Mouse (Mus musculus): ENCODE measurements at regions not wholly inside any gene's neighbourhood (a gene's known extent, or its start where the extent isn't known, plus 50 kb on each side); places are given as distances from the start of the nearest gene placed in this dataset.

DNA sequence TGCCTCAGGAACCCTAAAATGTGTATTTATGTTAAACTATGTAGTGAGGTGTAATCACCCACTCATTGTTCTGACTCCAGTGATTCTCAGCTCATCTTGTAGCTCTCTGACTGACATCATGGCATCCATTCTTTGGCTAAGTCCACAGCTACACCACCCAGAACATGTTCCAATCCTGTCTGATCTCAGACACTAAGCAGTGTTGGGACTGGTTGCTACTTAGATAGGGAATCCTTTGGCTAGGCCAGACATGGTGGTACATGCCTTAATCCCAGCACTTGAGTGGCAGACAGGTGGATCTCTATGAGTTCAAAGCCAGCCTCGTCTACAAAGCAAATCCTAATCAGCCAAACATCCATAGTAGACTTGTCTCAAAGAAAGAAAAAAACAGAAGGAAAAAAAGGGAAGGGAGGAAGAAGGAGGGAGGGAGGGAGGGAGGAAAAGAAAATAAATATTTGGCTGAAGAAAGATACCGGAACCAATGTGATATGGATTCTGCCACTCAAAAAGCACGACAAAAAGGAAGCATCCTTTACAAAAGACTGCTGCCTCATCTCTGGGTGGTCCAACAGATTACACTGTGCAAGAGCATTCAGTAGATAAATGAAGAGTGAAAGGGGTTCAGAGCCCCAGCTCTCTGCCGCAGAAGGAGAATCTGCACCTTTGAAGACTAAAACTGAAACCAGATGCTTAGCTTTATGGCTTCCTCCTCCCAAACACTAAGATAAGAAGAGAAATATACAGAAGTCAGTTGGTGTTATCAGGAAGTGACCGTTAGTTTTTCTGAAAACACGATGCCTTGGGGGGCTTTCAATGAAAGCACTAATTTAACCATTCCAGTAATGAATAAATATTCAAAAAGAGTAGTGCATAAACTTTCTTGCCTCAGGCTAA is 51.5 kb upstream of the Med13 start:
- Histone ChIP-seq H3K27ac (no peak overlapping the region), H3K4me3 (no peak overlapping the region)
- DNase-seq (ENCODE audit: low spot score in 2 of 2) = no peak
- no peak for TF ChIP-seq CTCF (conservative IDR thresholded peaks at IDR 0.05)

DNA sequence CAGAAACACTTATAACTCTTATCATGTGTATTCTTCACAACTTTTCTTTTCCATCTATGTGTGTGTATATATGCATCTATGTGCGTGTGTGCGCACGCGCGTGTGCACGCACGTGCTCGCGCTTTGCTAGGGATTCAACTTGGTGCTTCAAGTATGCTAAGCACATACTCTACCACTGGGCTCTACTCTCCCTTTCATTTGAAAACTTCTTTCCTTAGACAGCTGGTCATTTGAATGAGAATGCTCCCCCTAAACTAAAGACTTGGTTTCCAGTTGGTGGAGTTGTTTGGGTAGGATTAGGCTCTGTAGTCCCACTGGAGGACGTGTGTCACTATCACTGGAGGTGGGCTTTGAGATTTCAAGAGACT is 52.2 kb upstream of the Med13 start:
- no peak overlapping the region for H3K27ac ChIP-seq

DNA sequence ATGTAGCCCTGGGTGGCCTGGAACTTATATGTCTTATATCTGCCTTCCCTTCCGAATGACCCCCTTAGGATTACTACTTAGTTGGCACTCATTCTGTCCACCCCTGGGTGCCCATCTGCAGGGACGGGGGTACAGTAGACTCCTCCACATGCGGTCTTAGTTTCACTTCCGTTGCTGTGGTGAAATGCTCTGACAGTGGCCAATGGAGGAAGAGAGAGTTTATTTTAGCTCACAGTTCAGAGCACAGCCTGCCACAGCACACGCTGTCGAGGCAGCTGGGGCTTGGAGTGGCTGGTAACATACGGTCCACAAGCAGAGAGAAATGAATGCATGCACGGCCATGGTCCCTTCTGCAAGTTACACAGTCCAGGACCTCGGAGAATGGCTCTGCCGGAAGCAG is 53.1 kb upstream of the Med13 start:
- TF ChIP-seq CTCF (conservative IDR thresholded peaks at IDR 0.05) = no peak
- H3K4me3 ChIP-seq = no peak overlapping the region
- DNase-seq (ENCODE audit: low spot score in 2 of 2) = no peak
- no peak overlapping the region for H3K27ac ChIP-seq

More for the DNA sequence above, 52.2 kb upstream of the Med13 start:
- no peak overlapping the region for H3K4me3 ChIP-seq
- TF ChIP-seq CTCF (conservative IDR thresholded peaks at IDR 0.05) = no peak
- no peak for DNase-seq (ENCODE audit: low spot score in 2 of 2)

DNA sequence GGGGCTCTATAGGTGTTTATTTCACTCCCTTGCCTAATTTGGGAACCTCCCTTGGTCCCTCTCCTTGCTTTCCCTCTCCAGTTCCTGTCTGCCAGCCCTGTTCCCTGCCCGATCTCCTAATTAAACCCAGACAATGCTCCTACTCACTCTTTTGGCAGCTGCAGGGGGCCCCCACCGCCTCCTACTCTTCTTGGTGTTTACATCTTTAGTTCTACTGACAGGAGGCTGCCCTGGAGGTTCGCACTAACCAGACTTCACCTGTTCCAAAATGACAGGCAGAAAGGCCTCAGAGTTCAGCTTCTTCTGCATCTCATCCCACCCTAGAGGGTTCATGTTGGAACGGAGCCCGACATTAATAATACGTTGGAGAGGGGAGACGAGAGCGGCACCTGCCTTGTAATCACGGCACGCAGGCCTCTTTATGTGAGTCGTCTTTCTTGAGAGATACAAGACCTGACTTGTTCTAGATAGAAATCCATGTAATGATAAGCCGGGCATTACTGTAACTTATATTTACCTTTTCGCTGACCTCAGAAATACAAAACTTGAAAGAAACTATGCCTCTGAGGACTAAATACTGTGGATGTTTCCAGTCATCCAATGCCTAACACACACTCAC is 55.5 kb upstream of the Med13 start:
- TF ChIP-seq CTCF (conservative IDR thresholded peaks at IDR 0.05) = no peak
- Histone ChIP-seq H3K27ac (no peak overlapping the region), H3K4me3 (no peak overlapping the region)
- no peak for DNase-seq (ENCODE audit: low spot score in 2 of 2)

DNA sequence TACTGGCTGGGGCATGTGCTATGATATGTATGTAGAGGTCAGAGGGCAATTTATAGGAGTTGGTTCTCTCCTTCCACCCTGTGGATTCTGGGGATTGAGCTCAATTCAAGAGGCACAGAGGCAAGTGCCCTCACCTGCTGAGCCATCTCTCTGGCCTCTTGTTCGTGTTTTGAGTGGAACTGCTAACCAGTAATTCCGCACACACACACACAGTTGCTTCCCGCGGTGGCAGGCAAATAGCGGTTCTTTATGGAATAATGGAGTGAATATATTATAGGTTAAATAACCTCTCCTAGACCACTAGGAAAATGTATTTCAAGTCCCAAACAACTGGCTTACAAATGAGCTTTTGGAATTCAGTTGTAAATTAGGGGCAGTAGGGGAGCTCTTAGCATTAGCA is 59.1 kb upstream of the Med13 start:
- no peak overlapping the region for H3K4me3 ChIP-seq
- TF ChIP-seq CTCF (conservative IDR thresholded peaks at IDR 0.05) = no peak
- no peak for DNase-seq (ENCODE audit: low spot score in 2 of 2)
- H3K27ac ChIP-seq = no peak overlapping the region

DNA sequence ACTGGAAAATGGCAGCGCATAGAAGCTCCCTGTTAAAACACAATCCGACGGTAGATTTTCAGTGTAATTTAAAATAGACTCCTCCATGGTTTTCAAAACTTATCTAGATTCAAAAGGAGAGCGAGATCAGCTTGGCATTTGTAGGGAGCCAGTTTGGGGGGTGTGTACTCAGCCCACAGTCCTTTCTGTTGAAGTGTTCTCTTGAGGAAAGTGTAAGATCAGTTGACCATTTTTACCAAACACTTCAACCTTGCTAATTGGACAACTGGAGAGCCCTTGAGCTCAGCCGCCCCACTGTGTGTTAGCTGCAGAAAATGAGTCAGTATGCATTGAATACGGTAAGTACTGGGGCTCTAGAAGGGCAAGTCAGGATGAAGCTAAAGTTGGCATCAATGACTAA is 59.8 kb upstream of the Med13 start:
- no peak overlapping the region for H3K4me3 ChIP-seq
- no peak for TF ChIP-seq CTCF (conservative IDR thresholded peaks at IDR 0.05)
- H3K27ac ChIP-seq = no peak overlapping the region
- no peak for DNase-seq (ENCODE audit: low spot score in 2 of 2)

DNA sequence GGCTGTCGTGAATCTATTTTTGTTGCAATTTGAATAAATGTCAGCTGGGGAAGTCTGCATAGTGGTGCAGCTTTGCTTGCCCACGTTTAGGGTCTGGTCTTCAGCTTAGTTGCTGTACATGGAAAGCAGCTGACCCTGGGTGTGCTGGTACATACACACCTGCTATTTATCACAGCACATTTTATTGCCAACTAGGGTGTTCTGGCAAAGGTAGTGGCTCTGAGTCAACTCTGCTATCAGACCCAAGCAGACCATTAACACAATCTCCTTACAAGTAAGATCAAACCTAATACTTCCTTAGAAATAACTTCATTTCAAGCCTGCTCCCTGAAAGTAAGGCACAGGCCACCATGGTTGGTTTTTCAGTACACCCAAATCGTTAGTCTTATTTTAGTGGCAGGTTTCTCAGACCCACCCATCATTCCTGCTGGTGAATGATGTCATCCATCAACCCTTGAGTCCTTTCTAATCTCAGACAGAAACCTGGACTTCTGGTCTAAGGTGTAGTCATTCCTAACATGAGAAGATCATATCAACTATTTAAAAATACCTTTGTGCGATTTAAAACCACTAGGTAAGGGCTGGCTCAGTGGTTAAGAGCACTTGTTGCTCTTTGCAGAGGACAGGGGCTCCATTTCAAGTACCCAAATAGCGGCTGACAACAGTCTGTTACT is 62.5 kb upstream of the Med13 start:
- no peak for DNase-seq (ENCODE audit: low spot score in 2 of 2)
- no peak for TF ChIP-seq CTCF (conservative IDR thresholded peaks at IDR 0.05)
- Histone ChIP-seq H3K27ac (no peak overlapping the region), H3K4me3 (no peak overlapping the region)

DNA sequence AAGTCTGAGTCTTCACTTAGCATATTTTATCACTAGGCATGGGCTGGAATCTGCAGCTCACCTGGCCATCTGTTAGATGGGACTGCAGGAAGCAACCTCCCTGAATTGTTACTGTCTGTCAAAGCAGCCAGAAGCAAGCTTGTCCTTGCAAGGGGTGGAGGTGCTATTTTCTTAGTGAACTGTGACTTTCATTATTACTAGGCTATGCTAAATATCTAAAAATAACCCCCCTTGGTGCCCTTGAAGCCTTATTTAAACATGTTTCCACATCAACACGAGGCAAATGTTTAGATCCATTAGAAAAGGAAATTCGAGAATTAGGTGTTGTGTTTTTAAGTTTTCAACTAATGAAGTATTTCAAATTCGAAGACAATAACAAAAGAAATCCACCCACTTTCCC is 55.5 kb upstream of the Rnft1 start:
- no peak for DNase-seq (ENCODE audit: low spot score in 2 of 2)
- no peak for TF ChIP-seq CTCF (conservative IDR thresholded peaks at IDR 0.05)
- Histone ChIP-seq H3K27ac (no peak overlapping the region), H3K4me3 (no peak overlapping the region)

DNA sequence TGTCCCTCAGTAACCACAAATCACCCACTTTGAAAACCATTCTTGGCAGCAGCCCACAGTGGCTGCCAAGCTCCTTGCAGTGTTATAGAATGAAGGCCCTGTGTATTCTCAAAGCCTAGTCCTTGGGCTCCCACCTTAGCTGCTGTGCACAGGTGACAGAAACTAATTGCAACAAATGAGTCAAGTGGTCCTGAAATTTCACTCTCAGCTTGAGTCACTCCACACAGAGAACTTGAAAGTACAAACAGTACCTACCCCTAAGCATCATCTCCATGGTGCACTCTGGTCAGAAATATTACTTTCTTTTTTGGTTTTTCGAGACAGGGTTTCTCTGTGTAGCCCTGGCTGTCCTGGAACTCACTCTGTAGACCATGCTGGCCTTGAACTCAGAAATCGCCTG is 54.2 kb upstream of the Rnft1 start:
- H3K4me3 ChIP-seq = no peak overlapping the region
- no peak for DNase-seq (ENCODE audit: low spot score in 2 of 2)
- H3K27ac ChIP-seq = no peak overlapping the region
- no peak for TF ChIP-seq CTCF (conservative IDR thresholded peaks at IDR 0.05)

DNA sequence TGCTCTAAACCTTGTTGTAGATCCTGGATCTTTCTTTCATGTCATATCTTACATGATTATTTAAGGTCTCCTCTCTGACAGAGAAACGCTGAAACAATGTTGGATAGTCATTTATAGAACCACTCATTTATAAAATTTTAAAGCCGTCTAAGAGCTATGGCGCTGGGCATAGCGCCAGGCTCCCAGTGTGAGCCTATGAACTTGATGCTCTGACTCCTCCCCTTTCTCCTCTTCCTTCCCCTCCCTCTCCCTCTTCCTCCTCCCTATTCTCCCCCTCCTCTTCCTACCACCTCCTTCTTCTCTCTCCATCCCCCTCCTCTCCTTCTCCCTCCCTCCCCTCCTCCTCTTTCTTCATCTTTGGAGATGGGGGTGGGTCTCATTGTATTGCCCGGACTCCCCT is 52.9 kb upstream of the Rnft1 start:
- TF ChIP-seq CTCF (conservative IDR thresholded peaks at IDR 0.05) = no peak
- H3K27ac ChIP-seq = no peak overlapping the region
- DNase-seq (ENCODE audit: low spot score in 2 of 2) = no peak
- H3K4me3 ChIP-seq = no peak overlapping the region

DNA sequence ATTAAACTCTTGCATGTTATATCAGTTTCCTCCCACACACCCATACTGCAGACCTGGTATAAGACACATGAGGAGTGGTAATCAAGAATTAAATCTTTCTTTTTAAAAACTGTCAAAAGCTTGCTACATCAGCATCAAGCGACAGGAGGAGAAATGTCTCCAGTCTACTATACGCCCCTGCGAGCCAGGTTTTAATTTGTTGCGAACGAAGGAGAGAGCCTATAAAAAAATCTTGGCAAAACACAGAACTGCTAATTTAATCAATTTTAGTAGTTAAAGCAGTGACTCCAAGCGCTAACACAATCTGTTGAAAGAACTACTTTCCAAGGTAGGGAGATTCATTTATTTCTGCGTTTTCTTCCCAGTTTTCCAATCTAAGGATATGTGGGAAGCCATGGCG is 50.4 kb upstream of the Rnft1 start:
- TF ChIP-seq CTCF (conservative IDR thresholded peaks at IDR 0.05) = peak; percentile 18; the same call in 1 of the 2 replicates
- Histone ChIP-seq H3K27ac (no peak overlapping the region), H3K4me3 (no peak overlapping the region)
- DNase-seq (ENCODE audit: low spot score in 2 of 2) = peak; percentile 43 to 65
